Mouse (Mus musculus): ENCODE measurements at regions not wholly inside any gene's neighbourhood (a gene's known extent, or its start where the extent isn't known, plus 50 kb on each side); places are given as distances from the start of the nearest gene placed in this dataset.

DNA sequence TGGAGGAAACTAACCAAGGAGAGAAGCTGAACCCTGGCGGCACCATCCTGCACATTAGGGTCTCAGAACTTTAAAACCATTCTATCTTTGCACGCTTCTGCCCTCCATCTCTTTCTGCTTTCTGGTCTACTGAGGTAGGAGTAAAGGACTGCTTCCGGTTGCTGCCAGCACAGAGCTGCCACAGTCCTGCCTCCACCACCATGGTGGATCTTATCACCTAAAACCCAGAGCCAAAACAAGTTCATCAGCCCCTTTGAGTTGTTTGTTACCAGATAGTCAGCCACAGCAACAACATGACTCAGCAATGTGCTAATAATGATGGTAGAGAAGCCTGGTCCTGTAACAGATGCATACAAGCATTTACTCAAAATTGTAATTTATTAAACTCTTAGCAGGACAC, 287.9 kb downstream of the Irs2 start:
- no peak for DNase-seq (ENCODE audit: low read depth in 2 of 2, low spot score in 2 of 2)

DNA sequence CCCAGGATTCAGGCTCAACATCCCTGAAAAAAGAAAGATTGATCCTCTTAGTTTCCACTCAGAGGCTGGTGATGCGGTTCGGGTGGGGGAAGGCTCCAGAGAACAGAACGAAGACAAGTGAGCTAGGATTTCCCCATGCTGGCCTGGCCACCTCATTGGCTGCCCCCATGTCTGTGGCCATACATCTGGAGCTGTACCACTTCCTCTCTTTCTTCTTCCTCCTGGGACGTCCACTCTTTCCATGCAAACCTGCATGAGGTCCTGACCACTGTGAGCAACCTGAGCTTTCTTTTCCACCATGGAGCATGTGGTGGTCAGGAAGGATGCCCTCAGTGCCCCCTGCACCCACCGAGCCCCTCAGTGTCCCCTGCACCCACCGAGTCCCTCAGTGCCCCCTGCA, 288.8 kb downstream of the Irs2 start:
- DNase-seq (ENCODE audit: low read depth in 2 of 2, low spot score in 2 of 2) = no peak

DNA sequence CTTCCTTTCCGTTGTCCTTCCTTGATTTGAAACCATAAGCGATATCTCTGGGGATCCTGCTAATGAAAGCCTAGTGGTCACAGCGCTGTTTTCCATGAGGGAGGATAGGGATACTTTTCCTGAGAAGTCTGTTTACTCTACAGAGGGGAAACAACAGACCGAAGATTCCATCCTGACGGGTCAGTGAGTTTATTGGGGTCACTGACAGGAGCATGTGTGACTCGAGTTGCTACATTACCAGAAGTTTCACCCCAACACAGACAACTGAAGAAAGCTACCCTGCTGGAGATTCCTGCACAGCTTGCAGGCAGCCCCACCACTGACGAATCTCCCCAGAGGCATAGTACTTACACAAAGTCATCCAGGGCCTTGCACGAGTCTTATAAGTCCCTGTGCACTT, 291.0 kb downstream of the Irs2 start:
- no peak for DNase-seq (ENCODE audit: low read depth in 2 of 2, low spot score in 2 of 2)

DNA sequence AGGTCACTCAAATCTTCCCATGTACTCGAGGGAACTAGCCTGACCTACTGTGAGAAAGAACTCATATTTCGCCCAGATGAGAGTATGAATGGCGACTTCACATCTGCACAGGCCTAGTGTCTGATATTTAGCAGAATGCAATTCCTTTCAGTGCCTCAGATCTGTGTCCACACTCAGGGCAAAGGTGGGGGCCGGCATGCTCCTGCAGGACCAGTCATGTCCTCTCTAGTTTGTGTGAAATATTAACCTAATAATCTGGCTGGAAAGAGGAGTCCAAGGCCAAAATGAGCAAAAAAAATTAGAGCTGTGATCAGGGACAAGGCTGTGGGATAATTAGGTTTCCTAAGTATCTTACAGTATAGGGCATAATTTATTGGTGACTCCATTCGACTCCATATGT, 292.1 kb downstream of the Irs2 start:
- no peak for DNase-seq (ENCODE audit: low read depth in 2 of 2, low spot score in 2 of 2)

DNA sequence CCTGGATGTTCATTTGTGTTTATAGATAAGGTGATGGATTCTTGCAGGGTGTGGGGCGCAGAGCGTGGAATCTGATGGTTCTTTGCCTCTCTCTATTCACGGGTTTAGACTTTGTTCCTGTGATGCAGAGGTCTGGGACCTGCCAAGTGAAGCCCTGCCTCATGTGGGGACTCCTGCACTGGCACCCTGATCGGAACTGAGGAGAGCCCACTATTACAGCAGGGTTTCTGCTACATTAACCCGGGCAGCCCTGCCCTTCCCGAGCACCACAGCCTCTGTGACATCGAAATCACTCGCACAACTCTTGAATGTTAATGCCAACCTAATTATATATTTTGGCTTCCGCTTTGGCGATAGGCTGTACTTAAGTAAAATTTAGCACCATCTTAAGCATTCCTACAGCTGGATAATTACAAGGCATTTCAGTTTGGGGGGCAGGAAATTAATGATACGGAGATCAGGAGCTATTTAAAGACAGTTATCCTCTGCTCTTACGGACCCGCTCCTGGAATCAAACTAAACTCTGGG, 294.7 kb downstream of the Irs2 start:
- DNase-seq (ENCODE audit: low read depth in 2 of 2, low spot score in 2 of 2) = no peak

DNA sequence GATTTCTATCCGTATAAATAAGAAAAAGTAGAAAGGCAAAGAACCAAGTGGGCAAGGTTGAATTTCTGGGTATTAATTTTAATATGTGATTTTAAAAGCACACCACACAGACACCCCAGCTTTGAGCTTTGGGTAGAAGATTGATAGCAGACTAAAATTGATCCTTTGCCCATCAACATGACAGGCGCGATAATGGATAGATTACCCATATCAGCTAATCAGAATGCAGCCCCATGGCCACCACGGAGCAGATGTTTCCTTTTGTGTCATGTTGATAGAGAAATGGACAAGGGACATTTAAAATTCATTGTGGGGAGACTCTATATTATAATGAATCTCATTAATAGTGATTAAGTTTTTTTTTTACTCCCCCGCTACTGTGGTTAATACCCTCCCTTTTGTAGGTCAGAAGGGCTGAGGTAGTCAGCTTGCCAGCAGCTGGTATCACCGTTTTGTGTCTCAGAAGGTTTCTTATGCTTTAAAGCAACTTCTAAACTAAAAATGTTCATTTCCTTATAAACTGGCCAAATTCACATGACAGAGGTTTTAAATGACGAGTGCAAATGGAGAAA, 296.1 kb downstream of the Irs2 start:
- no peak for DNase-seq (ENCODE audit: low read depth in 2 of 2, low spot score in 2 of 2)

DNA sequence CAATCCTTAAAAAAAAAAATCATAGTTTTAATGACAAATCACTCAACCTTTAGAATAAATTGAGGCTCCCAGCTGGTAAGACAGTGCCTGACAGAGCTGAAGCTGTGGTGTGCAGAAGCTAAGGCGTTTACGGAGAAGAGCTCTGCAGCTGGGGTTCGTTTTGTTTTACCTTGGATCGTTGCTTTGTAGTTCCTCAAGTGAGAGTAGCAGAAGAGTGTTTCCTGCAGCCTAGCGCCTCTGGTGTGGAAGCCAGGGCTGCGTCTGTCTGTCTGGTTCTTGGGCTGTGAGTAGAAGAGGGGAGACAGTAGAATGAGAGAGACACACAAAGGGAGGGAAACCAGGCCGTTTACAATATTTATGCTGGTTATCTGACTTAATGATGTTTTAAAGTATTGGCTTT, 296.8 kb downstream of the Irs2 start:
- DNase-seq (ENCODE audit: low read depth in 2 of 2, low spot score in 2 of 2) = no peak

DNA sequence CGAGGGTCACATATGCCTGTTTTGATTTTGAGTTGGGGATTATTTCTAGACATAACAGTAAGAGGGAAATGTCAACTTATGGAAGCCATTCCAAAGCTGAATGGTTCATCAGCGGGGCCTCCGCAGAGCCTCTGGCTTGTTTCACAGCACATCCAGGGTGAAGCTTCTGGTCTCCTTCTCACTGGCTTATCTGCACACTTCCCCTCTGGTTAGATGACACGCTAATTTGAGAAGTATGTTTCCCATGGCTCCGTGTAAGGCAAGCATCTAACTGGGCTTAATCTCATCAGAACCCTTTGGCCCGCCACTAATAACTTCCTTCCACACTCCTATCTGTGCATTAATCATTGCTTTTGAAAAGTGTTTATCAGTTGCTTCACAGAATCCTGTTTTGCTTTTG, 299.7 kb downstream of the Irs2 start:
- no peak for DNase-seq (ENCODE audit: low read depth in 2 of 2, low spot score in 2 of 2)

DNA sequence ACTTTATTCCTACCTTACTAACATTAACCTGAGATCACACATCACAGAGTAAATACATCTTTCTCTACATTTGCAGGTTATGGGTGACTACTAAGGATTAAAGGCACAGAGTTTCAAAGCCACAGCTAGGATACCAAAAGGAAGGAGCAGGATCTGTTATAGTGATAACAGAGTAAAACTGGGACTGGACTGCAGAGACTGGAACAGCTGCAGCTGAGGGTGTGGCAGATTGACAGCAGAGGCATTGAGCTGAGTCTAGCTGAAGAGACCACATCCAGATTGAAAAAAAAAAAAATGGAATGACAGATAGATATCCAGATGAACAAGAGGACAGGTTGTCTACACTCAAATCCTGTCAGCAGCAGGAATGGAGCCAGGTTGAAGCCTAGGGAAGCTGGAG, 301.1 kb downstream of the Irs2 start:
- DNase-seq (ENCODE audit: low read depth in 2 of 2, low spot score in 2 of 2) = no peak

DNA sequence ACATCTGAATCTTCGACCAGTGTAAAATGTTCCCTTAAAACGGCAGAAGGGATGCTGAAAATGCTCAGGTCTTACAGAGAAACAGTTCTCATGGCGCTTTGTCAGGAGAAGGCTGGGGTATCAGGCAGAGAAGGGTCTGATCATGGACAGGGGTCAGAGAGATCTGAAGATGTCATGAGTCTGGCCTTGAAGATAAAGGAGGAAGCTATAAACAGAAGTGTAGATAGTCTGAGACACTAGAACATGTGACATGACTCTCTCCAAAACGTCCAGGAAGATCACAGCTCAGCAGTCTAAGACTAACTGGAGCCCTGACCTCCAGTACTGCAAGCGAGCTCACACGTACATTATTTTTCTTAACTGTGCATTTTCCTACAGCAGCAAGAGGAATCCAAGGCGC, 302.3 kb downstream of the Irs2 start:
- DNase-seq (ENCODE audit: low read depth in 2 of 2, low spot score in 2 of 2) = no peak

DNA sequence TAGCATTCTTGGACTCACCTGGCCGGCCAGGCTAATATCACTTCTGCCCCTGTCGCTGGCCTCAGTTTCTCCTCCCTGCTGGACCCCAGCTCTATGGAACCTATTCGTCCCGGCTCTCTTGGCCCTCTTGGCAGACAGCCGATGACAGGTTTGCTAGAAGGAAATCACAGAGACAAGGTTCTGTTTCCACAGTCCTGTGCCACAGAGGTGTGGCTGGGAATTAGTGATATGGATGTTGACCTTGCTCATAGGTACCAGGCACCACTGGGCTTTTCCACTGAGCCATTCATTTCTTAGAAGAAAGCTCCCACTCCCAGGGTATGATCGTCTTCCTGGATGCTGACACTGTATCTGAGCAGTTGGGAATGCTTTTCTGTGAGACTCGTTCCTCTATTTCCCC, 305.5 kb downstream of the Irs2 start:
- no peak for DNase-seq (ENCODE audit: low read depth in 2 of 2, low spot score in 2 of 2)

DNA sequence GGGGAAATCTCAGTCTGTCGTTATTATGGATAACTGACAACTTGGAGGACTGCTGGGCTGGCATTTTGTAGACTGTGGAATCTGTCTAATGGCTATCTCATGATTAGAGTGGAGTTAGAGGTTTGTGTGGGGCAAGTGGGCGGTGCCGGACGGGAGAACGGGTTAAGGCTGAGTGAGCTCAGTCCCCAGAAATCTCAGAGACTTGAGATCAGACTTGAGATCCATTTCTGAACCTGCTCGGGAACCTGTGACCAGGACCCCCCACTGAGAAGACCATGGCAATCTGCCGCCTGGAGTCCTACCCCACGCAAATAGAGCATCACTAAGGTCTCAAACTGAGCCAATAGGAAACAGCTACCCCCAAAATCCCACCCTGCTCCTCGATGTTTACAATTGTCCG, 306.0 kb downstream of the Irs2 start:
- DNase-seq (ENCODE audit: low read depth in 2 of 2, low spot score in 2 of 2) = no peak

DNA sequence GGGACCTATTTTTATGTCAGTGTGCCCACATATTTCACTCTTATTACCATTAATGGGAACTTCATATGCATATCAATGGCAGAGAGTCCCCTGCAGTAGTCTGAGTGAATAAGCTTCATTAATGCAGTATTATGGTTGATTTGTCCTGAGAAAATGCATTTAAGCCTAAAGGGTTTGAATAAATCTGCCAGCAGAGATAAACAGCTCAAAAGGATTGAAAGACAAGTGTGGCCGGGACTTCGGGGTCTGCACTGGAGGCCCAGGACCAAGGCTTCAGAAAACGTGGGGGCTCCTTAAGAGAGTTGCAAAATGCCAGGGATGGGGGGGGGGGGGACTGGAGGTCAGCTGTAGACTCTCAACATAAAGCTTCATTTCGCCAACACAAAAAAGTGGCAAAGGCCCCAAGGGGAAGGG, 306.6 kb downstream of the Irs2 start:
- DNase-seq (ENCODE audit: low read depth in 2 of 2, low spot score in 2 of 2) = no peak

DNA sequence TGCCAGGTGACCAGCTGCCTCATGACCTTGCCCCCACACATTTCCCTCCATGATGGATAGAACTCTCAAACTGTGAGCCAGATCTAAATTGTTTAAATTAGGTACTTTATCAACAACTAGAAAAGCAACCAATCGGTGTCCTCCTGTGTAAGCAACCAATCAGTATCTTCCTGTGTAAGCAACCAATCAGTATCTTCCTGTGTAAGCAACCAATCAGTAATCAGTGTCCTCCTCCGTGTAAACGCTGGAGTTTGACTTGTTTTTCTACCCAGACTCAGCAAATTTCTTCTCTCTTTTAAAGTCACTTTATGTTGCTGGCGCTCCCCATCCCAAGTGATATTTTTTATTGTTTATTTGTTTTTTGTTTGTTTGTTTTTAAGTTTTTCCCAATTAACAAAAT, 307.0 kb downstream of the Irs2 start:
- no peak for DNase-seq (ENCODE audit: low read depth in 2 of 2, low spot score in 2 of 2)

DNA sequence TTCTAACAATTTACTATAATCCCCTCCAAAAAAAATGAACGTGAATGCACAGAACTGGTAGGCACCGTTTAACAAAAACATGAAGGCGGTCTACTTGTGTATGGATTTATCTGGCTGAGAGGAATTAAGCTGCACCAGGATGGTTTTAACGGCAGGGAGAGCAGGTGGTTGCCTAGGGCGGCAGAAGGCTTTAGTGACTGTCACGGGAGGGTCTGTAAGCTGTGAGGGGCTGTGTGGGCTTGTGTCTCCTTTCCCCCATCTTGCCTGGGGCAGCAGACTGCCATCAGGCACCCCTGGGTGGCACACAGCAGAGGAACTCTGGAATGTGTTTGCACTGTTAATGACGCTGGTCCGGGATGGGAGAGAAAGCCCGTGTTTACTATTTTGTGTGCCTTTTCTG, 308.6 kb downstream of the Irs2 start:
- no peak for DNase-seq (ENCODE audit: low read depth in 2 of 2, low spot score in 2 of 2)

DNA sequence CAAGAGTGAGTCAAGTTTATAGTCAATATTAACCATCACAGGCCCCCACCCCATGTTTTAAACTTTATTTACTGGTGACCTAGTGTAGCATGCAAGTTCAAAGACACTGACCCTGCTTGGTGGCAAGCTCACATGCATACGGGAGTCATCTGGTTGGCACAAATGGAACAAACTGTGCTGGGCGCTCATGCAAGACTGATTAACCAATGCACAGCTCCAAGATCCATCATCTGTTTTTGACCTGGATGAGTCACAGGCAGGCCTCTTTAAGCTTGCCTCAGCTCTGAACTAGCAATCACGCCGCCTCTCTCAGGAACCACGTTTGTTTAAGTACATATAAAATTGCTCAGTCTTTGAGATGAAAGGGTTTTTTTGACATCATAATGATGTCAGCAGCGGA, 313.1 kb downstream of the Irs2 start:
- DNase-seq (ENCODE audit: low read depth in 2 of 2, low spot score in 2 of 2) = no peak

DNA sequence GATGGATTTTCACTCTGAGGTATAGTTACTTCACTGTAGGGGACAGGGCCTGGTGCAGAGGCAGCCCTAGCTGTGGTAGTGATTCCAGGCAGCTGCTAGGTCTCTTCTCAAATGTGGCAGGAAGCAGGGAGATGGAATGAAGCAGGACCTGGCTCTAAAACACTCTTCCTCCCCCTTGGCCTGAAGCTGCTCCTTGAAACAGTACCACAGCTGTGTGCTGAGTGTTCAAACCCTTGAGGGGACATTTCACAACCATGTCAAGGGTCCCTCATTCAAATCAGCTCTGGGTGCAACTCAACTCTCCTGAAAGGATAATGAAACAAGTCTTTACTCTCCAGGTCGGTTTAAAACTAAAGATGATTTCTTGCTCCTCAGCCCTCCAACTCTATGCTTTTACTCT, 317.6 kb downstream of the Irs2 start:
- DNase-seq (ENCODE audit: low read depth in 2 of 2, low spot score in 2 of 2) = no peak

DNA sequence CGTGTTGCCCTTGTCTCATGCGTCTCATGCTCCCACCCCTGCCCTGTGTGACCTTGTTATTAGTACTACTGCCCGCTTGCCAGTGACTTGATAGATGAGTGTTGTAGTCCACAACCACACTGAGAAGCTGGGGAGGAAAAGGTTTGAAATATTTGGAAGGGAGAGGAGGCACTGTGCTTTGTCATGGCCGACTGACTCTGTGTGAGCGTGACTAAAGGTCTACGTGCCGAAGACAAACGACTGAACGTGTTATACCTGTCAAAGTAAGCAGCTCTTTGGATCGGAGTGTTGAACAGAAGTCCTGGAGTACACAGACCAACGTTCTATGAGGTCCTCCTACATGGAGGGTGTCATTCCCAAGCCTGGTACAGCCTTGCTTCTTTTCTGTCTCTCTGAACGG, 318.4 kb downstream of the Irs2 start:
- no peak for DNase-seq (ENCODE audit: low read depth in 2 of 2, low spot score in 2 of 2)

DNA sequence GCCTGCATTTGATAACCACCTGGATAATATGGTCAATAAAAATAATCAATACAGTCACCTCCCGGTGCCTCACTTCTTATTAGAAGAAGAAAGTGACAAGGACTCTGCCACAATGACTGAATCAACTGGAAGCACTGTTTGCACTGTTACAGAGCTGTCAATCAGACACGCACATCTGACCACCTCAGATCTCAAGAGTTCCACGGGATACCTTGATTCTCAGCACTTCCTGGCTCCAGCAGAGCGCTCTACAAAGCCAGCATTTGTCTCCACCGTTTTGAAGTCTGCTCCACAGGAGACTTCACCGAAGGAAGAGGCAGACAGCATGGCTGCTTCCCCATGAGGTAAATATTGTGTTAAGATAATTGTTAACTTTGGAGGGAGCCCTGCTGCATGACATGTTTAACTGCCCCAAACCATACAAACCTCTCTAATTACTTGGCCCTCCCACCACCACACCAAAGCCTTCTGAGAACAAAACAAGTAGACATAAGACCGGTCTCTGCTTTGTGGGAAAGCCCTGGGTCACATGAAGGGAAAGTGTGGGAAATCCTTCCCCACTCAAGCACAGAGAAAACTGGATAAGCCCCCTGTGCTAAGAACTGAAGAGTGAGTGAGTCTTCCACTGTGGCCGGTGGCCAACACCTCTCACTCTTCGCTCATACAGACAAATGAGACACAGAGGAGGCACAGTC, 320.2 kb downstream of the Irs2 start:
- DNase-seq (ENCODE audit: low read depth in 2 of 2, low spot score in 2 of 2) = no peak

Data from CD8-positive naive resting alpha-beta T cell, adult 2 months (primary cell).